Mouse (Mus musculus) neural tube, embryonic 15.5 days (tissue): ENCODE measurements around the gene Sit1. TPM values are rescaled to one million over a fixed set of nuclear protein-coding genes. Genes with fewer than 3 reads are reported as not detected.

Source experiments
- ATAC-seq: fragments of 200-750 bp; cut with Nextera tagmentation; 2 replicates; pipeline ENCODE4 v1.8.0; 2017; ENCODE audit warnings: mild to moderate bottlenecking, moderate TSS enrichment, moderate library complexity; ENCODE audit not compliant: low FRiP score
- H3K27ac ChIP-seq: fragments of 300-500 bp; sonication (generic); replicated peaks from 2 replicates; pipeline ENCODE4 v1.5.1; 2015; ENCODE audit warnings: mild to moderate bottlenecking, inconsistent platforms
- H3K27me3 ChIP-seq: fragments of 300-500 bp; sonication (generic); replicated peaks from 2 replicates; pipeline ENCODE4 v1.6.1; 2015; ENCODE audit warnings: inconsistent platforms
- H3K36me3 ChIP-seq: fragments of 300-500 bp; sonication (generic); 2 replicates; pipeline ENCODE4 v1.6.1; 2015; ENCODE audit warnings: inconsistent platforms
- H3K4me1 ChIP-seq: fragments of 300-500 bp; sonication (generic); 2 replicates; pipeline ENCODE4 v1.6.1; 2015; ENCODE audit warnings: inconsistent platforms
- H3K4me2 ChIP-seq: fragments of 300-500 bp; sonication (generic); 2 replicates; pipeline ENCODE4 v1.6.1; 2015; ENCODE audit warnings: inconsistent platforms, mild to moderate bottlenecking, moderate library complexity
- H3K4me3 ChIP-seq: fragments of 300-500 bp; sonication (generic); replicated peaks from 2 replicates; pipeline ENCODE4 v1.5.1; 2015; ENCODE audit warnings: mild to moderate bottlenecking, inconsistent platforms
- H3K9ac ChIP-seq: fragments of 300-500 bp; sonication (generic); replicated peaks from 2 replicates; pipeline ENCODE4 v1.6.1; 2015; ENCODE audit warnings: mild to moderate bottlenecking, inconsistent platforms
- H3K9me3 ChIP-seq: fragments of 300-500 bp; sonication (generic); replicated peaks from 2 replicates; pipeline ENCODE4 v1.6.1; 2016; ENCODE audit warnings: inconsistent platforms
- WGBS: fragments of 180-500 bp; shearing (Covaris S2); methylation state at CpG from one replicate; pipeline ENCODE4 v1.1.7; 2015; ENCODE audit warnings: mixed read lengths; 5-methylcytosine and 5-hydroxymethylcytosine counted together
- polyA plus RNA-seq: library from polyadenylated mRNA; unstranded; fragments of >200 nt; fragmentation: Nextera tagmentation; extraction: Ambion mirVana; gene quantifications from 2 replicates; pipeline ENCODE4 v1.2.1, GENCODE M21; 2015

Gene Sit1
- polyA plus RNA-seq, 1 experiment from 2014 or later = not detected

DNA sequence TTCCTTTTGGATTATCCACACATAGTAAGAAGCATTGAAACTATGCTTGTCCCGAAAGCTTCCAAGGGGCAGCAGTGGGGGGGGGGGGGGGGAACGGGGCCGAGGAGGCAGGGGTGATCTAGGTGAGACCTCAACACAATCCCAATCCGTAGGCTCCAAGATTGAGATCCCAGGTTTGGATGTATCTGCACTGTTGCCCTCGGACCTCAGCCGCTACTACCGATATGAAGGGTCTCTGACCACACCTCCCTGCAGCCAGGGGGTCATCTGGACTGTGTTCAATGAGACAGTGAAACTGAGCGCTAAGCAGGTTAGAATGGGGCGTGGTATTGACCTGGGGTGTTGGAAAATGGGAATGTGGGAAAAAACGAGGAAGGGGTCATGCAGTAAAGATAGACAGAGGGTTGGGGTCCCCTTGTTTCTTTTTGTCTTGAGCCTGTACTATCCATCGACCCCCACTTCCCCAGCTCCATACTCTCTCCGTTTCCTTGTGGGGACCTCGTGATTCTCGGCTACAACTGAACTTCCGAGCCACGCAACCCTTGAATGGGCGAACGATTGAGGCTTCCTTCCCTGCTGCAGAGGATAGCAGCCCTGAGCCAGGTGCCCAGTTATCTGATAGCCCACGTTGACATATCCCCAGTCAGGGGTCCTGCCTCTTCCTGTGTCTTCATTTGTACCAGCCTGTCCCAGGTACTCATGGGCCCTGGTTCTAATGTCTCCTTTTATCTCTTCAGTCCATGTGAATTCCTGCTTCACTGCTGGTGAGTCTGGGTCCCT, 28.3 kb upstream of the Sit1 start:
- no peak overlapping the region for H3K27ac ChIP-seq
- peaks cover 17% of the 10 kb centered on the region for H3K4me1 ChIP-seq
- H3K9me3 ChIP-seq = no peaks in the 10 kb centered on the region
- H3K36me3 ChIP-seq = no peaks in the 10 kb centered on the region
- H3K4me2 ChIP-seq = no peak overlapping the region
- WGBS = 81% methylated on average over 19 of the region's 19 CpGs
- no peak overlapping the region for H3K9ac ChIP-seq
- ATAC-seq = no peak
- 0 out of 2 replicates have a peak, but pooled peaks cover 15% of the 10 kb centered on the region for H3K27me3 ChIP-seq
- no peak overlapping the region for H3K4me3 ChIP-seq

DNA sequence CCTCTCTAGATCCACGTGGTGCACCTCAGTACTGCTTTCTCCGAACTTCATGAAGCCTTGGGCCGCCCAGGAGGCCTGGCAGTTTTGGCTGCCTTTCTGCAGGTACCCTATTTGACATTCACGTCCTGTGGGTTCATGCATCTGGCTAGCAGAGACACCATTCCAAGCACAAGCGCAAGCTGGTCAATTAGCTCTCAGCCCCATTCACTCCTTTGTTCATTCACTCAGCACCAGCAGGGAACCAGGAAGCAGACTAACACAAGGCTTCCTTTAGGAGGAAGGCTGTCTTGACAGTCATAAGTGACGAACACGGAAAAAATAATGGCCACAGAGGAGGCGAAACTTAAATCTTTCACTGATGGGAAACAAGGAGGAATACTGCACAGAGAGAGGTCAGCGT, 25.6 kb upstream of the Sit1 start:
- Histone ChIP-seq H3K9ac (no peak overlapping the region), H3K4me2 (peak overlapping the region; percentile 58), H3K36me3 (no peaks in the 10 kb centered on the region), H3K27ac (no peak overlapping the region), H3K9me3 (no peaks in the 10 kb centered on the region), H3K4me1 (peaks cover 17% of the 10 kb centered on the region), H3K4me3 (no peak overlapping the region), H3K27me3 (0 out of 2 replicates have a peak, but pooled peaks cover 17% of the 10 kb centered on the region)
- 18% methylated on average over 9 of the region's 9 CpGs for WGBS
- no peak for ATAC-seq

DNA sequence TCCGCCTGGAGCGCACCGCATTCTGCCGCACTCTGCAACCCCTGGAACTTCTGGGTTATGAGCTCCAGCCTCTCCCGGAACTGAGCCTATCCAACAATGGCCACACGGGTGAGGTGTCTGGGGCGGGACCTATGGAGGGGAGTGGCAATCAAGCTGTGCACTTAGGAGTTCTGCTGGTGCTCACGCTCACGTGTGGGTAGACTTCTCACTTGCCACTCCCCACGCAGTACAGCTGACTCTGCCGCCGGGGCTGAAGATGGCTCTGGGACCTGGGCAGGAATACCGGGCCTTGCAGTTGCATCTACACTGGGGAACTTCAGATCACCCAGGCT, 25.1 kb upstream of the Sit1 start:
- Histone ChIP-seq H3K27ac (no peak overlapping the region), H3K4me3 (peak overlapping the region; percentile 32), H3K9ac (no peak overlapping the region), H3K4me1 (peaks cover 17% of the 10 kb centered on the region), H3K27me3 (0 out of 2 replicates have a peak, but pooled peaks cover 17% of the 10 kb centered on the region), H3K36me3 (no peaks in the 10 kb centered on the region), H3K9me3 (no peaks in the 10 kb centered on the region), H3K4me2 (peak overlapping the region; percentile 58)
- WGBS = 5% methylated on average over 13 of the region's 13 CpGs
- ATAC-seq = no peak

DNA sequence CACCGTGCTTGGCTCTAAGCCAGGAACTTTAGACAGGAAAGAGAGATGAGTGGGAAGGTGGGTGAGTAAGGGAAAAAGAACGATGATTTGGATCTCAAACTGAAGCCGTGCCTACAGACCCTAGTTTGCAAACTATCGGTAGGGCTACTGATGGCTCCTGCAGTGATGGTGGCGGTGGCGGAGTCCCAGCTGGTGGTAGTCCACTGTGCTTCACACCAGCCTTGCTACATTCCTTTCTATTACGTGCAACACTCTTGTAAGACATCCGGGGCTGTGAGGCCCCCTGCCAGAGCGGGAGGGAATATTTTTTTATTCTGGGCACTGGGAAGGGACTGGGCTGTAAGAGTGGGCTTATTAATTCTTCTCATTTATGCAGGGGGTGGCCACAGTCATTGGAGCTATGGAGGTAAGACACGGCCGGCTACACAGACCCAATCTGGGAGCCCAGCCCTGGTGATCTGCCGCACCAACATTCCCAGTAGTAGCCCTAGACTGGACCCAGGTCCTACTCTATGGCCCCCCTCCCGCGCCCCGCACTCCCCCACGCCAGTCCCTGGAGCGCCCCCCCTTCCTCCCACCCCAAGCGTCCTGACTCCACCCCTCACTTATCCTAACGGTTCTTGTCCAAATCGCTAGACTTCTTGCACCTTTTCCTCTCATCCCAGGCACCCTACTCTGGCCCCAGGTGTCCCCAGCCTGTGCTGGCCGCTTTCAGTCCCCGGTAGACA, 24.6 kb upstream of the Sit1 start:
- Histone ChIP-seq H3K4me3 (peak overlapping the region; percentile 32), H3K36me3 (no peaks in the 10 kb centered on the region), H3K9ac (no peak overlapping the region), H3K9me3 (no peaks in the 10 kb centered on the region), H3K27ac (no peak overlapping the region), H3K27me3 (0 out of 2 replicates have a peak, but pooled peaks cover 17% of the 10 kb centered on the region), H3K4me2 (peak overlapping the region; percentile 58), H3K4me1 (peaks cover 17% of the 10 kb centered on the region)
- no peak; the same call in 1 of the 2 replicates for ATAC-seq
- WGBS = 9% methylated on average over 22 of the region's 22 CpGs

DNA sequence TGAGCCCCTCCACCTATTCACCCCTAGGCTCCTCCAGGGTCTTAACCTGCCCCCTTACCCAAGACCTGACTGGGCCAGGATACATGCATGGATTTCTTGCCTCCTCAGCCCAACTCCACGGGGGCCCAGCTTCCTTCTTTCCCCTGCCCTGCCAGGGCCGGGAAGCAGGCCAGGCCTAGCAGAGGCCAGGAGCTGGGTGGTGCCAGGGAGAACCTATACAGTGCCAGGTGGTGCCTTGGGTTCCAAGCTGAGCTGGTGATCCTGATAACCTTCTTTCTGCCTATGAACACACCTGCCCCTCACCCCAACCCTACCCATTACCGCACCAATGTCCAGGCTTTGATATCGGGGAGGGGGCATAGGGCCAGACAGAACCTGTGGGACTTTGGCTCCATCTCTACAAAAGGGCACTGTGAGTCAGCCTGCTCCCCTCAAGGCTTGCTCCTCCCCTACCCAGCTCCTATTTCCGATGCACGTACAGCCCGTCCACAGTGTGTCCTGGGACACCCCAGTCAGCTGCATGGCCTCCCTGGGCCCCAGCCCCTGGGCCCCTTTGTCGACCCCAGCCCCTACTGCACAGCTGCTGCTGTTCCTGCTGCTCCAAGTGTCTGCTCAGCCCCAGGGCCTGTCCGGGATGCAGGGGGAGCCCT, 23.1 kb upstream of the Sit1 start, which contains the start of gene Car9:
TSS of gene Car9 (plus strand) at position 431 of the 650 bp plus-strand sequence.
- H3K4me3 ChIP-seq = no peak within 1 kb of the TSS
- H3K27ac ChIP-seq = no peak within 1 kb of the TSS
- peaks cover 17% of the 10 kb centered on the region for H3K4me1 ChIP-seq
- H3K9ac ChIP-seq = no peak within 1 kb of the TSS
- H3K36me3 ChIP-seq = no peaks in the 10 kb centered on the region
- H3K4me2 ChIP-seq = peak within 1 kb of the TSS; percentile 58; the same call in 1 of the 2 replicates
- H3K9me3 ChIP-seq = no peaks in the 10 kb centered on the region
- 43% methylated on average over 9 of the region's 9 CpGs for WGBS
- ATAC-seq = no peak
- H3K27me3 ChIP-seq = 0 out of 2 replicates have a peak, but pooled peaks cover 17% of the 10 kb centered on the region

DNA sequence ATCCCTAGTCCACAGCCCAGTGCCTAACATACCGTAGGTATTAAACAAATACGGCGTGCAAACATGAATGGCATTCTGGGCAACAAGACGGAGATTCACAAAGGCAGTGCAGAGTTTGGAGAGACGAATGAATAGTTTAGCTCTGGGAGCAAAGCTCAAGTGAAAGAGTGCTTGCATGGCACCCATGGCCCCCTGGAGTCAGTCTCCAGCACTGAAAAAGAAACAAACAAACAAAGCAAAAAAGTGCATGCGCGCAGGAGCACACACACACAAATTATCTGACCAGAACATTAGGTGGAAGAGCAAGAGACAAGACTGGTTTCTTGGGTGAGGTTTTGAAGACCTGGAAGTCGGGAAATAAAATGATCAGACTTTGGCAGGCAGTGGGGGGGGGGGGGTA, 22.5 kb upstream of the Sit1 start:
- WGBS = 71% methylated on average over 8 of the region's 8 CpGs
- Histone ChIP-seq H3K4me3 (no peak overlapping the region), H3K4me1 (peaks cover 17% of the 10 kb centered on the region), H3K36me3 (no peaks in the 10 kb centered on the region), H3K27ac (no peak overlapping the region), H3K9me3 (no peaks in the 10 kb centered on the region), H3K27me3 (0 out of 2 replicates have a peak, but pooled peaks cover 17% of the 10 kb centered on the region), H3K4me2 (no peak overlapping the region), H3K9ac (no peak overlapping the region)
- ATAC-seq = no peak

DNA sequence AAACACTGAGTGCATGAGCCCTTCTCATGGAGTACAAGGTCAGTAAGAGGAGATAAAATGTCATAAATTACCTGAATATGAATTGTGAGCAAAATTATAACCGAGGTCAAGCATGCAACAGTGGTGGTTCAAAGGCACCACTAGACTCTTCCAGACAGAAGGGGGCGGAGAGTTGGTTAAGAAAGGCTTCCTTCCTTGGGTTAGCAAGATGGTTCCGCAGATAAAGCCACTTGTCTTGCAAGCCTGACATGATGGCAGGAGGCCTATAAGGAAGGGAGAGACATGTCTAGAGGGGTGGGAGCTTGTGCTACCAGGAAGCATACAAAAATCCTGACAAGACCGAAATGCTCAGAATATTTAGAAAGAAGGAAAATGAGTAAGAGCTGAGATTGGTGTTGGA, 20.7 kb upstream of the Sit1 start:
- H3K4me3 ChIP-seq = no peak overlapping the region
- no peaks in the 10 kb centered on the region for H3K9me3 ChIP-seq
- no peak overlapping the region for H3K4me2 ChIP-seq
- ATAC-seq = no peak
- peaks cover 23% of the 10 kb centered on the region for H3K4me1 ChIP-seq
- no peaks in the 10 kb centered on the region for H3K36me3 ChIP-seq
- no peak overlapping the region for H3K9ac ChIP-seq
- H3K27me3 ChIP-seq = 0 out of 2 replicates have a peak, but pooled peaks cover 14% of the 10 kb centered on the region
- 88% methylated on average over 4 of the region's 4 CpGs for WGBS
- H3K27ac ChIP-seq = no peak overlapping the region

DNA sequence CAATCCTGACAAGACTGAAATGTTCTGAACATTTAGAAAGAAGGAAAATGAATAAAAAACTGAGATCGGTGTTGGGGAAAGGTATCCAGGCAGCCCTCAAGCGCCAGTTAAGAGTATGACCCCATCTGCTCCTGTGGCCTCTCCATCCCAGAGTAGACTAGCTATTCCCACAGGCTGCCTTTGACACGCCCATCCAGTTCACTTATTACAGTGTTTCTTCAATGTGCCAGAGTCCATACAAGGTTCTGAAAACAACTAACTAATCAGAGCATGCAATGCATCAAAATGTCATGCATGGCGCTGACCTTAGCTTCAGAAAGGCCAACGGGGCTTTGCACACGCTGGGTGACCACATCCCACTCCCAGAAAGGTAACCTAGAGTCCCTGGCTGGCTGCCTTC, 20.0 kb upstream of the Sit1 start:
- Histone ChIP-seq H3K9me3 (no peaks in the 10 kb centered on the region), H3K27me3 (0 out of 2 replicates have a peak, but pooled peaks cover 8% of the 10 kb centered on the region), H3K36me3 (no peaks in the 10 kb centered on the region), H3K27ac (no peak overlapping the region), H3K9ac (no peak overlapping the region), H3K4me2 (no peak overlapping the region), H3K4me1 (peaks cover 23% of the 10 kb centered on the region), H3K4me3 (no peak overlapping the region)
- no peak for ATAC-seq
- 83% methylated on average over 6 of the region's 6 CpGs for WGBS

DNA sequence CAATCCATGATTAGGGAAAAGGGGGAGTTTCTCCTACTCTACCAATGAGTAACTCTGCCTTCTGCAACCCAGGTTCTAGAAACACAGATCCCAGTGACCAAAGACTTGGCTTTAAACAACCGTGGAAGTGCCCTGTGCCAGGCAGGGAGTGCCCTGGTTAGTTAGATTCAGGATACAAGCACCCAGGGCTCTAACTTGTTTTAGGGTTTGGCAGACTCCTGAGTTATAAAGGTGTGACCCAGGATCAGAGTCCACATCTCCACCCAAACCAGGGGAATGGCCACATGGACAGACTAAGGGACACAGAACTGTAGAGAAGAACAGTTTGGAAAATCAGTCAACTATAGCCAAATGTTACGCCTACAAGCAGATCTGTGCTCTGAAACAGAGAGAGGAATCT, 19.5 kb upstream of the Sit1 start:
- H3K27me3 ChIP-seq = 0 out of 2 replicates have a peak, but pooled peaks cover 6% of the 10 kb centered on the region
- no peak overlapping the region for H3K9ac ChIP-seq
- no peak overlapping the region for H3K27ac ChIP-seq
- H3K36me3 ChIP-seq = no peaks in the 10 kb centered on the region
- no peak overlapping the region for H3K4me3 ChIP-seq
- peaks cover 21% of the 10 kb centered on the region for H3K4me1 ChIP-seq
- ATAC-seq = no peak
- no peak overlapping the region for H3K4me2 ChIP-seq
- H3K9me3 ChIP-seq = no peaks in the 10 kb centered on the region
- WGBS = 69% methylated on average over 2 of the region's 2 CpGs

DNA sequence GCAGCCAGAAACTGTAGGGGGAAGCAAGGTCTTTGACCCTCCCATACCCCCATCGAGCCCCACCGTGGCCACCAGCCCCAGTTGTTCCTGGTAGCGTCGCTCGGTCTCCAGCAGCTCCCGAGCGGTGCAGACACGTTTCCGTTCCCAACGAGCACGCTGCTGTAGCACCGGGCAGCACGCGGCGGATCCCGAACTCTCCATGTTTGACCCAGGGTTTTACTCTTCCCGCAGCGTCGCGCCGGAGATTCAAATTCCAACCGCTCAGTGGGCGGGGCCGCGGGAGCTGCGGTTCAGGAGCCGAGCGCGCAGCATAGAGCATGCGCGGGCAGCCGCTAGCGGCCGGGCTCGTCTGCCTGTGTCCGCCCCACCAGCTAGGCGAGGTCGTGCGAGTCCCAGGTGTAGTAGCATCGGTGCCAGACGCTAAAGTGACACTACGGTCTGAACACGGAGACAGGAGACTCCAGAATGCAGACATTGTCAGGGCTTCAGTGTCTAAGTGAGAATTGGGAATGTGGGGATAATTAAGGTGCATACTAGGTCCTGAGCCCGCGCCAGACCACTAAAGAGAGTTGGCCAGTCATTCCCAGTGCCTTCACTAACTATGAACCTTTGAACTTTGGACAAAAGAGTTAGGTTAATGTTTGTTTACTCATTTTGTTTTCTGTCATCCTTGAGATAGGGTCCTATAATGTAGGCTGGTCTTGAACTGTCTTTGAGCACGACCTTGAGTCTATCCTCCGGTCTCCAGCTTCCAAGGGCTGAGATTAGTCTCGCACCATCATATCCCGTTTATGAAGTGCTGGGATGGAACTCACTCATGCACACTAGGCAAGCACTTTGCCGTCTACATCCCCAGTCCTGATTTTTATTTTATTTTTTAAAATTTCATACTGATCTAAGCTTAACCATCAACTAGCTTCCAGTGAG, 16.1 kb upstream of the Sit1 start, which contains the start of gene Arhgef39:
TSS of gene Arhgef39 (minus strand) at position 289 of the 927 bp plus-strand sequence.
- whole genome bisulfite sequencing = 7% methylated on average over 50 of the region's 50 CpGs
- ATAC-seq = peak; percentile 86
- Histone ChIP-seq H3K9me3 (no peaks in the 10 kb centered on the region), H3K4me2 (peak within 1 kb of the TSS; percentile 85), H3K4me1 (peaks cover 28% of the 10 kb centered on the region), H3K4me3 (peak within 1 kb of the TSS; percentile 51), H3K36me3 (no peaks in the 10 kb centered on the region), H3K27ac (no peak within 1 kb of the TSS), H3K9ac (peak within 1 kb of the TSS; percentile 47), H3K27me3 (no peaks in the 10 kb centered on the region)

DNA sequence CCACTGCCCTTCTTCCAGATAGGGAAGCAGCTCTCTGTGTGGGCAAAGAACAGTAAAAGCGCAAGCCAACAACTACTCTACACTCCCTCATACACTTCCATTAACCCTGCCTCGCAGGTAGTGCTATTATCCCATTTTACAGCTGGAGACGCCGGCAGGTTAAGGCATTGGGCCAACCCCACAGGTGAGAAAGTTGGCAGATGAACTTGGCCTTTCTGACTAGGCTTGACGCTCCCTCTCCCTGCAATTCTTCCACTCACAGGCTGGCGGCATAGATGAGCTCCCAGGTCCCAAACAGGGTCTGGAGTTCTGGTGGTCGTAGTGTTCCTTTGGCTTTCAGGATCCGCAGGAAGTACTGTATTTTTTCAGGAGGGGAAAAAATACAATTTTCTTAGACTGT, 15.4 kb upstream of the Sit1 start:
- H3K36me3 ChIP-seq = no peaks in the 10 kb centered on the region
- 10% methylated on average over 7 of the region's 8 CpGs for WGBS
- H3K27ac ChIP-seq = no peak overlapping the region
- H3K9ac ChIP-seq = no peak overlapping the region
- peak overlapping the region; percentile 85 for H3K4me2 ChIP-seq
- H3K9me3 ChIP-seq = no peaks in the 10 kb centered on the region
- H3K4me3 ChIP-seq = peak overlapping the region; percentile 51
- no peak for ATAC-seq
- H3K27me3 ChIP-seq = no peaks in the 10 kb centered on the region
- H3K4me1 ChIP-seq = peaks cover 35% of the 10 kb centered on the region
